Mouse (Mus musculus) limb, embryonic 14.5 days (tissue): Measurements from ENCODE around the gene Dstn. TPM values are rescaled to one million over a fixed set of nuclear protein-coding genes. Genes with fewer than 3 reads are reported as not detected.

Experiments used
- ATAC-seq: fragments of 200-750 bp; cut with Nextera tagmentation; 2 replicates; pipeline ENCODE4 v1.8.0; 2017; ENCODE audit warnings: low read depth, moderate number of reproducible peaks, moderate TSS enrichment; ENCODE audit not compliant: low FRiP score
- DNase-seq: peaks from one replicate; pipeline ENCODE4 v3.0.0-alpha.2; 2015; ENCODE audit warnings: low spot score
- H3K27ac ChIP-seq: fragments of 300-500 bp; sonication (generic); replicated peaks from 2 replicates; pipeline ENCODE4 v1.5.1; 2014; ENCODE audit warnings: low read depth, mild to moderate bottlenecking, low read length, moderate library complexity, mixed read lengths
- H3K27me3 ChIP-seq: fragments of 300-500 bp; sonication (generic); 2 replicates; pipeline ENCODE4 v1.6.1; 2014; ENCODE audit warnings: low read length, mixed read lengths; ENCODE audit not compliant: control insufficient read depth, insufficient read depth
- H3K36me3 ChIP-seq: fragments of 300-500 bp; sonication (generic); 2 replicates; pipeline ENCODE4 v1.6.1; 2014; ENCODE audit warnings: mild to moderate bottlenecking, low read length, moderate library complexity, mixed read lengths; ENCODE audit not compliant: control insufficient read depth, insufficient read depth
- H3K4me1 ChIP-seq: fragments of 300-500 bp; sonication (generic); 2 replicates; pipeline ENCODE4 v1.6.1; 2014; ENCODE audit warnings: antibody characterized with exemption, low read length, mixed read lengths; ENCODE audit not compliant: control insufficient read depth, insufficient read depth
- H3K4me2 ChIP-seq: fragments of 300-500 bp; sonication (generic); replicated peaks from 2 replicates; pipeline ENCODE4 v1.6.1; 2014; ENCODE audit warnings: low read depth, mild to moderate bottlenecking, low read length, moderate library complexity; ENCODE audit not compliant: severe bottlenecking
- H3K4me3 ChIP-seq: fragments of 300-500 bp; sonication (generic); replicated peaks from 2 replicates; pipeline ENCODE4 v1.5.1; 2014; ENCODE audit warnings: low read length
- H3K9ac ChIP-seq: fragments of 300-500 bp; sonication (generic); 2 replicates; pipeline ENCODE4 v1.6.1; 2014; ENCODE audit warnings: mild to moderate bottlenecking, low read depth, low read length, moderate library complexity; ENCODE audit not compliant: severe bottlenecking
- H3K9me3 ChIP-seq: fragments of 300-500 bp; sonication (generic); 2 replicates; pipeline ENCODE4 v1.6.1; 2016; ENCODE audit warnings: low read length; ENCODE audit not compliant: control insufficient read depth
- POLR2A ChIP-seq: fragments of 200-500 bp; IDR thresholded peaks from 2 replicates; pipeline ENCODE4 v1.8.0; 2012; ENCODE audit warnings: inconsistent platforms, mild to moderate bottlenecking, moderate library complexity, borderline replicate concordance; ENCODE audit not compliant: insufficient read depth, insufficient read length; ENCODE audit errors: extremely low read depth
- WGBS: fragments of 180-500 bp; shearing (Covaris S2); extraction: QIAGEN DNeasy Blood & Tissue Kit; methylation state at CpG from one replicate; pipeline ENCODE4 v1.1.7; 2014; 5-methylcytosine and 5-hydroxymethylcytosine counted together
- polyA plus RNA-seq, 2 experiments: library from polyadenylated mRNA; depleted of rRNA in 1 of 2; stranded (reverse) in 1 of 2; unstranded in 1 of 2; fragments of >200 nt; fragmentation: Nextera tagmentation in 1 of 2; extraction: Ambion mirVana in 1 of 2; gene quantifications; 2 replicates each; pipeline versions ENCODE4 v1.2.1 to v1.2.3; 2012 to 2014

The Dstn gene
- polyA plus RNA-seq, 2 experiments = 111 to 437 TPM

DNA sequence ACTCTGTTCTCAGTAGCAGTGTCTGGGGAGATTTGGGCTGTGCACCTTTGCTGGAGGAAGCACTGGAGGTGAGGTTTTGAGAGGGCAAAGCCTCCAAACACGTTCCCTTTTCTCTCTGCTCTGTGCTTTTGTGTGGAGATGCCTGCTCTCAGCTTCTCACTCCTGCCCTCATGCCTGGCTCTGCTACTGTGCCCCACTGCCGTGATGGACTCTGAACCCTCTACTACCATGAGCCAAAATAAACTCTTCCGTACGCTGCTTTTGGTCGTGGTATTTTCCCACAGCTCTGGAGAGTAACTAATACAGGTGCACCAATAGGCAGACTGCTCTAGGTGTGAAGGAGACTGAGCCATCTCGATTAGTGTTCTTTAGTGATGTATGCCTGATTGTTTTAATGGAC lies 35.8 kb upstream of the Dstn start:
- DNase-seq = no peak
- H3K4me1 ChIP-seq = no peaks in the 10 kb centered on the region
- H3K4me3 ChIP-seq = no peak overlapping the region
- 91% methylated on average over 6 of the region's 6 CpGs for WGBS
- no peak for TF ChIP-seq POLR2A
- no peak overlapping the region for H3K27ac ChIP-seq
- no peaks in the 10 kb centered on the region for H3K36me3 ChIP-seq
- H3K4me2 ChIP-seq = no peak overlapping the region
- ATAC-seq = no peak
- no peaks in the 10 kb centered on the region for H3K9me3 ChIP-seq
- no peaks in the 10 kb centered on the region for H3K27me3 ChIP-seq
- no peak overlapping the region for H3K9ac ChIP-seq

DNA sequence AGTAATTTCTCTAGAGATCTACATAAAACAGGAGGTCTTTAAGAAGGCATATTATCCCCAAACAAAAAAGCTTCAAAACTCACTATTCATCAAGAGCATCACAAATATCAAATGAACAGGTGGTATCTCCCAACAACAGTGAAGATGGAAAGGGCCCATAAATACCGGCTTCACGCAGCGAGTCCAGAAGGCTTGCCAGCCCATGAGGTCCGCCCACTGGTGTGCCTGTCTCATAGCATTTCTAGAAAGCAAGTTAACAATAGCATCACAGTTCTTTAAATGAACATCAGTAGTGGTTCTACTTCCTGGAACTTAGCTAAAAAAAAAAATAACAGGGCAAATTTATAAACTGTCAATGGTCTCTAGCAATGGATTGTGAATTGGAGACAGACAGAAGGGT lies 33.1 kb upstream of the Dstn start:
- H3K9me3 ChIP-seq = no peaks in the 10 kb centered on the region
- WGBS = 82% methylated on average over 4 of the region's 4 CpGs
- no peak for DNase-seq
- no peak for TF ChIP-seq POLR2A
- no peaks in the 10 kb centered on the region for H3K36me3 ChIP-seq
- no peaks in the 10 kb centered on the region for H3K4me1 ChIP-seq
- H3K4me2 ChIP-seq = no peak overlapping the region
- H3K27me3 ChIP-seq = no peaks in the 10 kb centered on the region
- no peak overlapping the region for H3K9ac ChIP-seq
- H3K4me3 ChIP-seq = no peak overlapping the region
- H3K27ac ChIP-seq = no peak overlapping the region
- no peak for ATAC-seq

DNA sequence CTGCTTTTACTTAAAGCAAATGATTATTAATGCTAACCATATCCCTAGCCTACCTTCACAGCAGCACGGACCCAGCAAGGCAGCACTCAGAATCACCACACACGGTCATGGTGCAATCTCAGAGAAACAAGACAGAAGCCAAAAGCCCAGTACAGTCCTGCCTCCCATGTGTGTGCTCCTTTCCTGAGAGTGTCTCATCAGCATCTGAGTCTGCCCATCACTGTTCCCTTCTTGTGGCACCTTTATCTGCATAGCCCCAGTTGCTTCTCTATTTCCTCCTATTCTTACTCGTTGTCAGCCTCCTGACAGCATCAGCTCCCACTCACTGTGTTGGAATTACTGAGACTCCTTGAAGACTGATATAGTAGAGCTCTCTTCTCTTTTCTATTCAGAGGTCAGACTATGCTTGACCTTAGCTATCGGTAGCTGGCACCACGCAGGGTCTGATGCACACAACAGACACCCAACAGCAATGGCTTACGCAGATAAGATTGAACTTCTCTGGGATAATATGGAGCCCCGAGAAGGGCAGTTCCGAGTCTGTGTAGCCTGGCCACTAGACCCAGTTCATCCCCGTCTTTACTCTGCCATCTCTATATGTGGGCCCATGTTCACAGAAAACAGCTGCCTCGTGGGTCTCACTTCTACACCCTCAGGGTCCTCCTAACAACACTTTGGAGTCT lies 32.4 kb upstream of the Dstn start:
- no peaks in the 10 kb centered on the region for H3K27me3 ChIP-seq
- H3K9me3 ChIP-seq = no peaks in the 10 kb centered on the region
- no peaks in the 10 kb centered on the region for H3K4me1 ChIP-seq
- no peaks in the 10 kb centered on the region for H3K36me3 ChIP-seq
- no peak overlapping the region for H3K4me3 ChIP-seq
- no peak overlapping the region for H3K9ac ChIP-seq
- H3K27ac ChIP-seq = no peak overlapping the region
- no peak for TF ChIP-seq POLR2A
- 73% methylated on average over 10 of the region's 10 CpGs for WGBS
- H3K4me2 ChIP-seq = no peak overlapping the region
- DNase-seq = no peak
- ATAC-seq = no peak

DNA sequence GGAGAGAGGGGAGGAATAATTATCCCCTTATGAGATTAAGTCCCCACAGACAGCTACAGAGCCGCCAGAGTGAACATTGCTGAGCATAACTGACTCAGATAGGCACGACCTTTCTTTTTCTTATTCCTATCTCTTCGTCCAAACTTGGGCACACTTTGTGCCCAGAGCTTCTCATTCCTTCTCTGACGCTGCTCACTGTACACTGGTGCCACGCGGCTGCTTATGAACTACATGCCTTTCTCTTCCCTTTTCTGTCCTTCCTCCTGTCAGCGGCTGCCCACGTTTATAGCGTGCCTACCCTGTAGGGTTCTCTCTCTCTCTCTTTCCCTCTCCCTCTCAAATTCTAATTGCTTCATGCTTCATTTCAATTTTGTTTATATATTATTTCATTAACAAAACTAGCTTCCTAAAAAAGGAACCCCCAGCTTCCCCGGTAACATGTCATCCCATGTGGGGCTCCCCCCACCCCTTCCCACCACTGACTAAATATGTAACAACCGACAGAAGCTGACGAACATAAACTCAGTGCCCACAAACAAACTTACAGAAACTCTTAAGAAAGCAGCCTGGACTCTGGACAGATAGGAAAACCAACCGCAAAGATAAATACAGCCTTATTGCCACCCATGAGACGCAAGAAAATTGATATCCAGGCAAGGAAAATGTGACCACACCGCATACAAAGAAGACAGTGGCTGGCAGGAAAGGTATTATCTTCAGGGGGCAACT lies 25.8 kb upstream of the Dstn start:
- Histone ChIP-seq H3K4me3 (no peak overlapping the region), H3K27me3 (no peaks in the 10 kb centered on the region), H3K36me3 (no peaks in the 10 kb centered on the region), H3K4me2 (no peak overlapping the region), H3K27ac (no peak overlapping the region), H3K9ac (no peak overlapping the region), H3K9me3 (no peaks in the 10 kb centered on the region), H3K4me1 (no peaks in the 10 kb centered on the region)
- ATAC-seq = no peak
- DNase-seq = no peak
- WGBS = 84% methylated on average over 15 of the region's 15 CpGs
- no peak for TF ChIP-seq POLR2A

DNA sequence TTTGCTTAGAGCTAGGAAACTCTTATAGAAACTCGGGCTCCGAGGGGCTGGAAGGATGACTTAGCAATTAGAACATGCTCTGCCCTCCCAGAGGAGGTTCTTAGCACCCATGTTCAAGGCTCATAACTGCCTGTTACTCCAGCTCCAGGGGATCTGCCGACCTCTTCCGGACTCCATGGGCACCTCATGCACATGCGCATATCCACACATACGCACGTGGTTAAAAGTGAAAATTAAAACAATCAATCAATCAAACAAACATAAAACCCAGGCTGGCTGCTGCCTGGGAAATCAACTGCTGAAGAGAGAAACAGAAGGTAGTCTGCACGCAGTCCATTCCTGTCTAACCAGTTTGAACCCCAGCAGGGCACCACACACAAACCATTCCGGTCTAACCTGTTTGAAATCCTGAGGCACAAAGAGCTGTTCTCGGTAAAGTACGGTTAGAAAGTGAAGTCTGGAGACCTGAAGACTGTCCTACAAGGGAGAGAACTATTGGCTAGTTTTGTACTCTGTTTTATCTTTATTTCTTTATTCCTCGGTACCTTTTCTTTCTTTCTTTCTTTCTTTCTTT lies 25.2 kb upstream of the Dstn start:
- no peak overlapping the region for H3K27ac ChIP-seq
- WGBS = 56% methylated on average over 12 of the region's 12 CpGs
- no peak overlapping the region for H3K4me2 ChIP-seq
- TF ChIP-seq POLR2A = no peak
- H3K4me3 ChIP-seq = no peak overlapping the region
- H3K4me1 ChIP-seq = no peaks in the 10 kb centered on the region
- no peaks in the 10 kb centered on the region for H3K27me3 ChIP-seq
- peak; percentile 61 for DNase-seq
- no peak for ATAC-seq
- H3K9me3 ChIP-seq = no peaks in the 10 kb centered on the region
- no peaks in the 10 kb centered on the region for H3K36me3 ChIP-seq
- no peak overlapping the region for H3K9ac ChIP-seq
